Mouse (Mus musculus): Measurements from ENCODE around the gene Fam57b. TPM values are rescaled to one million over a fixed set of nuclear protein-coding genes. Genes with fewer than 3 reads are reported as not detected.

The Fam57b gene
- polyA plus RNA-seq, 1 experiment: 0.08 TPM

GRCm38 (mm10) chr7:126825952-126826351 is 28.5 kb downstream of the Fam57b start:
- Histone ChIP-seq H3K36me3 (ENCODE audit: control insufficient read depth, insufficient read depth) (no peaks in the 10 kb centered on the region), H3K79me3 (ENCODE audit: low read depth) (no peaks in the 10 kb centered on the region), H3K27me3 (ENCODE audit: control insufficient read depth, insufficient read depth, insufficient read length) (peaks cover 70% of the 10 kb centered on the region), H3ac (ENCODE audit: control insufficient read depth, insufficient read length, low read depth) (no peak overlapping the region), H3K79me2 (ENCODE audit: control insufficient read depth, insufficient read depth) (no peaks in the 10 kb centered on the region), H3K4me3 (ENCODE audit: insufficient read depth, poor library complexity, severe bottlenecking) (no peak overlapping the region)
- TF ChIP-seq USF1 (IDR thresholded peaks at IDR 0.05; ENCODE audit: low read depth) (no peak), FOSL1 (IDR thresholded peaks at IDR 0.05; ENCODE audit: insufficient read depth, low read length, poor library complexity, severe bottlenecking) (no peak), MYOG (IDR thresholded peaks at IDR 0.05; ENCODE audit: control insufficient read depth, extremely low read depth, insufficient read length) (no peak), MAX (IDR thresholded peaks at IDR 0.05) (no peak), MYOD1 (IDR thresholded peaks at IDR 0.05; ENCODE audit: control insufficient read depth, insufficient read length, low read depth) (no peak), CTCF (IDR thresholded peaks at IDR 0.05; ENCODE audit: control insufficient read depth, insufficient read depth, insufficient read length) (no peak), CEBPB (IDR thresholded peaks at IDR 0.05; ENCODE audit: low read depth) (no peak)

GRCm38 (mm10) chr7:126831539-126831938 is 34.1 kb downstream of the Fam57b start, which contains the start of gene 4930451I11Rik:
4930451I11Rik (minus strand) TSS chr7:126831639.
- Histone ChIP-seq H3K4me3 (ENCODE audit: insufficient read depth, poor library complexity, severe bottlenecking) (no peak within 1 kb of the TSS), H3K27me3 (ENCODE audit: control insufficient read depth, insufficient read depth, insufficient read length) (peaks cover 45% of the 10 kb centered on the region), H3K79me2 (ENCODE audit: control insufficient read depth, insufficient read depth) (no peaks in the 10 kb centered on the region), H3K79me3 (ENCODE audit: low read depth) (no peaks in the 10 kb centered on the region), H3K36me3 (ENCODE audit: control insufficient read depth, insufficient read depth) (no peaks in the 10 kb centered on the region), H3ac (ENCODE audit: control insufficient read depth, insufficient read length, low read depth) (no peak within 1 kb of the TSS)
- TF ChIP-seq FOSL1 (IDR thresholded peaks at IDR 0.05; ENCODE audit: insufficient read depth, low read length, poor library complexity, severe bottlenecking): no peak

- TF ChIP-seq FOSL1 (IDR thresholded peaks at IDR 0.05; ENCODE audit: insufficient read depth, low read length, poor library complexity, severe bottlenecking): no peak
- TF ChIP-seq CTCF (IDR thresholded peaks at IDR 0.05; ENCODE audit: control insufficient read depth, insufficient read depth, insufficient read length): peak; percentile 75
- Histone ChIP-seq H3K27me3 (ENCODE audit: control insufficient read depth, insufficient read depth, insufficient read length) (peaks cover 45% of the 10 kb centered on the region), H3ac (ENCODE audit: control insufficient read depth, insufficient read length, low read depth) (no peak overlapping the region), H3K36me3 (ENCODE audit: control insufficient read depth, insufficient read depth) (no peaks in the 10 kb centered on the region), H3K79me2 (ENCODE audit: control insufficient read depth, insufficient read depth) (no peaks in the 10 kb centered on the region), H3K79me3 (ENCODE audit: low read depth) (no peaks in the 10 kb centered on the region), H3K4me3 (ENCODE audit: insufficient read depth, poor library complexity, severe bottlenecking) (no peak overlapping the region)
Observed at GRCm38 (mm10) chr7:126832036-126832598, 34.6 kb downstream of the Fam57b start.

- no peaks in the 10 kb centered on the region for H3K36me3 ChIP-seq (ENCODE audit: control insufficient read depth, insufficient read depth)
- peaks cover 37% of the 10 kb centered on the region for H3K27me3 ChIP-seq (ENCODE audit: control insufficient read depth, insufficient read depth, insufficient read length)
- no peak overlapping the region for H3ac ChIP-seq (ENCODE audit: control insufficient read depth, insufficient read length, low read depth)
- H3K79me3 ChIP-seq (ENCODE audit: low read depth): no peaks in the 10 kb centered on the region
- no peaks in the 10 kb centered on the region for H3K79me2 ChIP-seq (ENCODE audit: control insufficient read depth, insufficient read depth)
- TF ChIP-seq CTCF (IDR thresholded peaks at IDR 0.05; ENCODE audit: control insufficient read depth, insufficient read depth, insufficient read length) (no peak), FOSL1 (IDR thresholded peaks at IDR 0.05; ENCODE audit: insufficient read depth, low read length, poor library complexity, severe bottlenecking) (no peak), CEBPB (IDR thresholded peaks at IDR 0.05; ENCODE audit: low read depth) (no peak)
- no peak overlapping the region for H3K4me3 ChIP-seq (ENCODE audit: insufficient read depth, poor library complexity, severe bottlenecking)
Observed at GRCm38 (mm10) chr7:126833294-126833693, 35.8 kb downstream of the Fam57b start.

GRCm38 (mm10) chr7:126843276-126843675 is 45.8 kb downstream of the Fam57b start:
- TF ChIP-seq MYOG (IDR thresholded peaks at IDR 0.05; ENCODE audit: control insufficient read depth, extremely low read depth, insufficient read length) (no peak), CEBPB (IDR thresholded peaks at IDR 0.05; ENCODE audit: low read depth) (no peak), MAX (IDR thresholded peaks at IDR 0.05) (no peak), FOSL1 (IDR thresholded peaks at IDR 0.05; ENCODE audit: insufficient read depth, low read length, poor library complexity, severe bottlenecking) (no peak), MYOD1 (IDR thresholded peaks at IDR 0.05; ENCODE audit: control insufficient read depth, insufficient read length, low read depth) (no peak)
- H3K79me3 ChIP-seq (ENCODE audit: low read depth): no peaks in the 10 kb centered on the region
- H3ac ChIP-seq (ENCODE audit: control insufficient read depth, insufficient read length, low read depth): no peak overlapping the region
- H3K27me3 ChIP-seq (ENCODE audit: control insufficient read depth, insufficient read depth, insufficient read length): peaks cover 46% of the 10 kb centered on the region
- no peaks in the 10 kb centered on the region for H3K36me3 ChIP-seq (ENCODE audit: control insufficient read depth, insufficient read depth)
- H3K4me3 ChIP-seq (ENCODE audit: insufficient read depth, poor library complexity, severe bottlenecking): no peak overlapping the region
- no peaks in the 10 kb centered on the region for H3K79me2 ChIP-seq (ENCODE audit: control insufficient read depth, insufficient read depth)

GRCm38 (mm10) chr7:126845516-126845915 is 48.0 kb downstream of the Fam57b start:
- Histone ChIP-seq H3K4me3 (ENCODE audit: insufficient read depth, poor library complexity, severe bottlenecking) (no peak overlapping the region), H3K79me3 (ENCODE audit: low read depth) (no peaks in the 10 kb centered on the region), H3K27me3 (ENCODE audit: control insufficient read depth, insufficient read depth, insufficient read length) (peaks cover 55% of the 10 kb centered on the region), H3K36me3 (ENCODE audit: control insufficient read depth, insufficient read depth) (no peaks in the 10 kb centered on the region), H3K79me2 (ENCODE audit: control insufficient read depth, insufficient read depth) (no peaks in the 10 kb centered on the region), H3ac (ENCODE audit: control insufficient read depth, insufficient read length, low read depth) (no peak overlapping the region)
- TF ChIP-seq MAX (IDR thresholded peaks at IDR 0.05) (no peak), CTCF (IDR thresholded peaks at IDR 0.05; ENCODE audit: control insufficient read depth, insufficient read depth, insufficient read length) (no peak), USF1 (IDR thresholded peaks at IDR 0.05; ENCODE audit: low read depth) (no peak), MYOG (IDR thresholded peaks at IDR 0.05; ENCODE audit: control insufficient read depth, extremely low read depth, insufficient read length) (no peak), CEBPB (IDR thresholded peaks at IDR 0.05; ENCODE audit: low read depth) (no peak), FOSL1 (IDR thresholded peaks at IDR 0.05; ENCODE audit: insufficient read depth, low read length, poor library complexity, severe bottlenecking) (no peak), MYOD1 (IDR thresholded peaks at IDR 0.05; ENCODE audit: control insufficient read depth, insufficient read length, low read depth) (no peak)
